Mouse (Mus musculus) gastrocnemius, adult 2 months (tissue): ENCODE measurements around the gene Nrcam. TPM values are rescaled to one million over a fixed set of nuclear protein-coding genes. Genes with fewer than 3 reads are reported as not detected.

ENCODE experiments used
- DNase-seq: peaks from one replicate; pipeline ENCODE4 v3.0.0; 2022
- H3K27ac ChIP-seq: fragments of 200-600 bp; 2 replicates; pipeline ENCODE4 v1.8.1; 2022; ENCODE audit warnings: mild to moderate bottlenecking
- H3K4me3 ChIP-seq: fragments of 200-600 bp; 2 replicates; pipeline ENCODE4 v1.8.1; 2022; ENCODE audit warnings: mild to moderate bottlenecking, moderate library complexity
- CTCF ChIP-seq: fragments of 200-600 bp; IDR thresholded peaks from 2 replicates; pipeline ENCODE4 v1.8.1; 2022; ENCODE audit warnings: antibody characterized with exemption, mild to moderate bottlenecking, moderate library complexity
- intact Hi-C: fragments of 180-260 bp; cut with DNase I; formaldehyde crosslinking; loops from one replicate; pipeline ENCODE4 v1.15.1; 2025
- total RNA-seq, 2 experiments: library from RNA; stranded (reverse); gene quantifications; 2 replicates each; pipeline ENCODE4 v1.2.3; 2021

Nrcam gene
- total RNA-seq, 2 experiments from 2014 or later = 0.11 to 0.41 TPM

- Histone ChIP-seq H3K4me3 (no peak overlapping the region), H3K27ac (no peak overlapping the region)
- intact Hi-C loops = no loop called here
- TF ChIP-seq CTCF = no peak
- no peak for DNase-seq
Observed at GRCm38 (mm10) chr12:44554808-44555207, 226.1 kb downstream of the Nrcam start.

DNA sequence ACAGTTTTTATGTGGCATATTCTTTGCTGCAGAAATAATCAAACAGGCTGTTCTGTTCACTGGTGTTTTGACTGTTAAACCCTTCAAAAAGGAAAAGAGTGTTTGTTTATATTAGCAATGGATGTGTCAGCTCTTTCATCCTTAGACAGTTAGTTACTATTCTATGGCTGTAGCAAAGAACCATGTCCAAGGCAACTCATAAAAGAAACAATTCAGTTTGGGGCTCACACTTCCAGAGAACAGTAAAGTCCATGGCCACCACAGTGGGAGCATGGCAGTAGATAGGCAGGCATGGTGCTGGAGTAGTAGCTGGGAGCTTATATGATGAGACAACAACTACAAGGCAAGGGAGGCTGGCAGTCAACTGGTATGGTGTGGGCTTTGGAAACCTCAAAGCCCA, 231.3 kb downstream of the Nrcam start:
- H3K27ac ChIP-seq = no peak overlapping the region
- intact Hi-C loops = no loop called here
- no peak for TF ChIP-seq CTCF
- DNase-seq = no peak
- H3K4me3 ChIP-seq = no peak overlapping the region

- no peak for TF ChIP-seq CTCF
- no peak for DNase-seq
- intact Hi-C loops = no loop called here
- Histone ChIP-seq H3K27ac (no peak overlapping the region), H3K4me3 (no peak overlapping the region)
Observed at GRCm38 (mm10) chr12:44570070-44570469, 241.4 kb downstream of the Nrcam start.

DNA sequence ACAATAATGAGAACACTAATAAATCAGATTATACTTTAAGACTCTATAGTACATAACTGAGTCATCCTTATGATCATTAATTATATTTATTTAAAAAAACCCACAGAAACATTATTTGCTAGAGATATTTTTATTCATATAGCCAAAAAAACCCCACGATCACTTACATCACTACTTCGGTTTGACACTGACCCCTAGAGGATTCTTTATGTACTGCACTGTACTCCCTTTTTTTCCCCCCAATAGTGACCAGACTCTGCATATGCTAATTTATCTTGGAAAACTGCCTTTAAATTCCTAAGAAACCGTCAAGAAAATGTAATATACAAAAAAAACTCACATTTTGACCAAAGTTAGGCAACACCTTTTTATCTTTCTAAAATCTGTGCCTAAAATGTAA, 244.0 kb downstream of the Nrcam start:
- Histone ChIP-seq H3K27ac (no peak overlapping the region), H3K4me3 (no peak overlapping the region)
- TF ChIP-seq CTCF = peak; percentile 74
- intact Hi-C loops = no loop called here
- DNase-seq = no peak

DNA sequence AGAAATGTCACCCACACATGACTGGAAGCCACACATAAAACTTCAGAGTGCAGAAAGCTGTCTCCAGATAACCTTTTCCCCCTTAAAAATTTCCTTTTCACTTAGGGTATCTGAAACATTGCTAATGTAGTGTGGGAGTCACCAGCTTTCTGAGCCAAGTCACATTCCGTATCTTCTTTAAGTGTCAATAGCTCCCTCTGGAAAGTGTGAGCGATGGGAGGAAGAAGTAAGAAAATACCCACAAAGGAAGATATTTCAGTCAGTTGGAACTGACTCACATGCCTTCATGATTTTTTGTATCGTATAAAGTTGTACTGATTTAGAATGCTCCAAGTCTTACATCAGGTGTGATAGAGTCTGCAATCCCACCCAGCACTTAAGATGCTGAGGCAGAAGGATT, 245.5 kb downstream of the Nrcam start:
- TF ChIP-seq CTCF = no peak
- Histone ChIP-seq H3K27ac (no peak overlapping the region), H3K4me3 (no peak overlapping the region)
- intact Hi-C loops = no loop called here
- no peak for DNase-seq

- DNase-seq = peak; percentile 67
- TF ChIP-seq CTCF = peak; percentile 91
- Histone ChIP-seq H3K4me3 (no peak overlapping the region), H3K27ac (no peak overlapping the region)
- intact Hi-C loops = loop anchor here (10.0 kb wide), 1 partner anchor 583 kb away; no protein-coding TSS in a partner anchor
Observed at GRCm38 (mm10) chr12:44601410-44602149, 272.9 kb downstream of the Nrcam start.

DNA sequence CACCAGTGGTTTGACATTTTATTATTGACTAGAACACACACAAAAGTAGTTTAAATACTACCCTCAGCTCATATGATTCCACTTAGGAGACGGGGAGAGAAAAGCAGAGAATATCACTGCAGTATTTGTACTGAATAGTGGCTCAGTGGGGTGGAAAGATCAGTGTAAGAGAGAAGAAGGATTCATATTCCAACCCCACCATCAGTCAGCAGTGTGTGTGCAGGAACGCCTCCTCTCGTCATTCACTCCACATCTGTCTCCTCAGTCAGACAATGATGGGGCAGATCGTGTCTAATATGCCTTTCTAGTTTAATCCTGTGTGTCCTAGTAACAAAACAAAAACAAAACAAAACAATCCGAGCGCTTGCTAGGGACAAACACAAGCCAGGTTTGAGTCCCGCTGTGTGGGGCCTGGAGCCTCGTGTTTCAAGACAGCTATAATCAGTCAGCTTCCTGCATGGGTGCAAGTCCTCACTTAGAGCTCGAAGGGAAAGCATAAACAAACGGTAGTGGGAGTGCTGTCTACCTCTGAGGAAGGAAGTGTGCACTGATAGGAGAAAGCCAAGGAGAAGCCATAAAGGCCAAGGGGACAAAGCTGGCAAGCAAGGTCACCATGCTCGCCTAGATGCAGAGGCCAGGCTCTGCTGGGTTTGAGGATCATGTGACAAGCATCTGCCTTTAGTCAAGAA, 273.7 kb downstream of the Nrcam start:
- DNase-seq = no peak
- Histone ChIP-seq H3K27ac (no peak overlapping the region), H3K4me3 (no peak overlapping the region)
- no peak for TF ChIP-seq CTCF
- intact Hi-C loops = loop anchor here (10.0 kb wide), 1 partner anchor 582 kb away; no protein-coding TSS in a partner anchor

DNA sequence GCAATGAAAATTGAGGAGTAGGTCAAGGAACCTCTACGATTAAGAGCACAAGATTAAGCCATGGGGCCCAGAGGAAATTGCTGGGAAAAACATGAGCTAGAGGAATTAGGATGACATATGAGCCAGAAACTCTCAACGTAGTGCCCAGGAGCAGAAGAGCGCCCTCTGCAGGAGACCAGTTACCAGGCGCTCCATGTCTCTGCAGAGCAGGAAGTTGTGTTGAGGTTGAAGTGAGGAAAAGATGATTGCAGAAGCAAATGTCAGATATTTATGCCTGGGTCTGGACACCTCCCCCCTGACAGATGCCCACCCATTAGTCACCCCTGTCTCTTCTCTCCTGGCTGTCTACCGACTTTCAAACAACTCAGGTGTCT, 274.3 kb downstream of the Nrcam start:
- intact Hi-C loops = loop anchor here (10.0 kb wide), 1 partner anchor 582 kb away; no protein-coding TSS in a partner anchor
- DNase-seq = no peak
- no peak for TF ChIP-seq CTCF
- Histone ChIP-seq H3K4me3 (no peak overlapping the region), H3K27ac (no peak overlapping the region)

DNA sequence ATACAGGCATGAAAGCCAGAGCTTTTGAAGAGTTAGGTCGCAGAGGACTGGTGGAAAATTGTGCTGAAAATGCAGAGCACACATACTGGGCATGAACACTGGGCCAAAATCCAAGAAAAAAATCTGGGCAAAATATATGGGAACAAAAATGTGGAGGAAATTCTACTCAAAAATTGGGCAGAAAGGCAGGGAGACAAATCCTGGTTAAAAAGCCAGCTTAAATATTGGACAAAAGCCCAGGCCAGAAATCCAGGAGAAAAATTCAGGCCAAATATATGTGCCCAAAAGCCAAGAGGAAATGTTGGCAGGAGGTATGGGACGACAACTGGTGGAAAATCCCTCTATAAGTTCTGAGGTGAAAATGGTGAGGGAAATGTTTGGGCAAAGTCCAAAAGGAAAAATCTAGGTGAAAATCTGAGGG, 288.3 kb downstream of the Nrcam start:
- Histone ChIP-seq H3K4me3 (no peak overlapping the region), H3K27ac (no peak overlapping the region)
- intact Hi-C loops = no loop called here
- no peak for TF ChIP-seq CTCF
- no peak for DNase-seq

GRCm38 (mm10) chr12:44617488-44617887, 288.8 kb downstream of the Nrcam start:
- no peak for TF ChIP-seq CTCF
- H3K27ac ChIP-seq = no peak overlapping the region
- intact Hi-C loops = no loop called here
- no peak overlapping the region for H3K4me3 ChIP-seq
- DNase-seq = no peak

- DNase-seq = no peak
- Histone ChIP-seq H3K27ac (no peak overlapping the region), H3K4me3 (no peak overlapping the region)
- intact Hi-C loops = no loop called here
- no peak for TF ChIP-seq CTCF
Observed at GRCm38 (mm10) chr12:44639341-44639921, 310.7 kb downstream of the Nrcam start.

DNA sequence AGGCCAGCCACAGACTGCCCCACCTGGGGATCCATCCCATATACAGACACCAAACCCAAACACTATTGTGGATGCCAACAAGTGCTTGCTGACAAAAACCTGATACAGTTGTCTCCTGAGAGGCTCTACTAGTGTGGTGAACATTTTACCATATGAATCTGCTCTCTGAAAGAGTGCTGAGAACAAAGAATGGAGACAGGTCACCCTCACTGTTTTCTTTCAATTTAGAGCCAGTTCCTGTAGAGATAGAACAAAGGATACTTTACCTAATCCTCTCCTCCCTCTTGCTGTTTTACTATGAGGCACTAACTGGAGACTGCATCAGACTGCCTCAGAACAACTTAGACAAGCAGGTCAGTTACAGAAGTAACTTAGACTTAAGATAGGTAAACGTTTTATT, 311.9 kb downstream of the Nrcam start:
- intact Hi-C loops = no loop called here
- Histone ChIP-seq H3K4me3 (no peak overlapping the region), H3K27ac (no peak overlapping the region)
- TF ChIP-seq CTCF = no peak
- no peak for DNase-seq

Other genes starting within 250 kb of the Nrcam start
- gene Dnajb9, start 118.6 kb upstream of the Nrcam start, total RNA-seq = 10 to 100 TPM; 33.0 to 36.4 TPM
- gene Pnpla8, start 107.5 kb upstream of the Nrcam start, total RNA-seq = 100 to 1,000 TPM; 138 to 172 TPM